Comparison of ENCODE assay signal across 9 mouse cellular contexts in the genomic region with DNA sequence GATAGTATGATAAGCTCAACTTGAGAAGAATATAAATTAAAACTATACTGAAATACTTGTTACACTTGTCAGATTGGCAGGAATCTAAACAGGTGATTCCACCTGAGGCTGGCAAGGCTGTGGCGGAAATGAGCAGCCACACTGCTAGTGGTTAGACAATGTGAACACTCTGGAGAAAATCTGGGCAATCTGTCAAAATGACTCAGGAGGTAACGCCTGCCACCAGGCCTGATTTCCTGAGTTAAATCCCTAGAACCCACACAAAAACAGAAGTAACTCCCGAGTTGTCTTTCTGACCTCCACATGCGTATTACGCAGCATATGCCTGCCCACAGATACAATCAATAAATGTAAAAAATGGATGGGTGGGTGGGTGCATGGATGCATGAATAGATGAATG. TPM values are rescaled to one million over a fixed set of nuclear protein-coding genes. Genes with fewer than 3 reads are reported as not detected.
DNase-seq lines count a peak whose midpoint lies in the region; ATAC-seq lines count a peak whose summit lies in the region.
"Had no signal": no experiment of that assay in that cellular context is flagged by ENCODE, and none has a peak within 500 bp of the region (broad histone marks: within the 10 kb centered on the region; RNA-seq: fewer than 3 reads in every experiment).

No protein-coding gene starts in this region.

- peaks cover 29% of the 10 kb centered on the region for H3K4me1 ChIP-seq in kidney, embryonic 15.5 days
- H3K4me1 ChIP-seq in midbrain, embryonic 14.5 days (ENCODE audit: control insufficient read depth, insufficient read depth, low read length), result no peaks in the 10 kb centered on the region

- H3K36me3 ChIP-seq in kidney, embryonic 15.5 days, result no peaks in the 10 kb centered on the region
- H3K36me3 ChIP-seq in midbrain, embryonic 14.5 days (ENCODE audit: control insufficient read depth, insufficient read depth, low read length), result no peaks in the 10 kb centered on the region

- ATAC-seq in kidney, embryonic 15.5 days (replicated peaks; ENCODE audit: low FRiP score), result no peak
- ATAC-seq in midbrain, embryonic 14.5 days (ENCODE audit: low FRiP score, low TSS enrichment), result no peak
- ATAC-seq: intestine, postnatal 0 days had no signal

- H3K27ac ChIP-seq in kidney, embryonic 15.5 days, result no peak overlapping the region
- no peak overlapping the region for H3K27ac ChIP-seq in midbrain, embryonic 14.5 days (replicated peaks; ENCODE audit: low read depth, low read length)

- 67% methylated on average over 5 of the region's 5 CpGs for WGBS in kidney, embryonic 15.5 days
- WGBS in midbrain, embryonic 14.5 days, result 85% methylated on average over 5 of the region's 5 CpGs

- H3K4me2 ChIP-seq in kidney, embryonic 15.5 days, result no peak overlapping the region
- H3K4me2 ChIP-seq in midbrain, embryonic 14.5 days (ENCODE audit: low read length), result no peak overlapping the region

- no peaks in the 10 kb centered on the region for H3K27me3 ChIP-seq in kidney, embryonic 15.5 days
- no peaks in the 10 kb centered on the region for H3K27me3 ChIP-seq in midbrain, embryonic 14.5 days (ENCODE audit: control insufficient read depth, insufficient read depth, low read length)

- DNase-seq in adrenal gland, adult 2 months, result peak; percentile 24
- no peak for DNase-seq in adrenal gland, postnatal 25 days
- peak; percentile 29 for DNase-seq in kidney, adult 9 months
- peak; percentile 56 for DNase-seq in Muller cell, postnatal 12 days (ENCODE audit: inconsistent ontology term)
- DNase-seq in cerebellum, postnatal 25 days, result peak; percentile 66 to 75
- DNase-seq in midbrain, embryonic 14.5 days, result no peak
- no peak for DNase-seq in spleen, postnatal 10 days (ENCODE audit: low spot score in 2 of 2)

- no peak overlapping the region for H3K9ac ChIP-seq in kidney, embryonic 15.5 days
- no peak overlapping the region for H3K9ac ChIP-seq in midbrain, embryonic 14.5 days (replicated peaks; ENCODE audit: low read length)

- no peak overlapping the region for H3K4me3 ChIP-seq in kidney, embryonic 15.5 days (replicated peaks)
- no peak overlapping the region for H3K4me3 ChIP-seq in midbrain, embryonic 14.5 days (replicated peaks; ENCODE audit: low read depth, low read length)

- no peaks in the 10 kb centered on the region for H3K9me3 ChIP-seq in kidney, embryonic 15.5 days (replicated peaks)
- no peaks in the 10 kb centered on the region for H3K9me3 ChIP-seq in midbrain, embryonic 14.5 days (ENCODE audit: control insufficient read depth, low read length)

RNA-seq across cellular contexts. Expression of a gene that starts 17.1 kb away (rescaled TPM):
- 10 to 100 TPM; 20.6 to 29.5 TPM for total RNA-seq in adrenal gland, adult 2 months (2021)
- 18.2 and 18.6 TPM in 2 replicates for polyA plus RNA-seq in adrenal gland, adult 2 months (2012; rRNA removed)
- 26.0 and 30.5 TPM in 2 replicates for total RNA-seq in adrenal gland, postnatal 25 days (2021)
- polyA plus RNA-seq in kidney, embryonic 15.5 days (2015; fragmentation: Nextera tagmentation; extraction: Ambion mirVana), result 22.1 and 25.5 TPM in 2 replicates
- 71.7 and 80.5 TPM in 2 replicates for polyA plus RNA-seq in midbrain, embryonic 14.5 days (2014; fragmentation: Nextera tagmentation; extraction: Ambion mirVana)

RNA-seq across cellular contexts. Expression of a gene that starts 57.5 kb away (rescaled TPM):
- total RNA-seq in adrenal gland, adult 2 months (2021), result 10 to 100 TPM; 16.4 to 21.1 TPM
- polyA plus RNA-seq in adrenal gland, adult 2 months (2012; rRNA removed), result 18.1 and 19.3 TPM in 2 replicates
- 13.8 and 19.9 TPM in 2 replicates for total RNA-seq in adrenal gland, postnatal 25 days (2021)
- polyA plus RNA-seq in kidney, embryonic 15.5 days (2015; fragmentation: Nextera tagmentation; extraction: Ambion mirVana), result 42.6 and 45.2 TPM in 2 replicates
- 32.0 and 40.7 TPM in 2 replicates for polyA plus RNA-seq in midbrain, embryonic 14.5 days (2014; fragmentation: Nextera tagmentation; extraction: Ambion mirVana)

Comparison
In these comparisons a context has a peak if more than half of its experiments do, and no peak if none do; other contexts are left out.
1. DNase-seq: peak in adrenal gland, adult 2 months (single experiment), kidney, adult 9 months (single experiment), Muller cell, postnatal 12 days (single experiment) and cerebellum, postnatal 25 days (2 of 2); none in adrenal gland, postnatal 25 days (single experiment), midbrain, embryonic 14.5 days (single experiment) and spleen, postnatal 10 days (0 of 2).